Mouse (Mus musculus) right cerebral cortex, postnatal 14 days (tissue): Measurements from ENCODE around the gene Kif22.

ENCODE experiments used
- DNase-seq: peaks from one replicate; pipeline ENCODE4 v3.0.0; 2022

Gene Kif22

GRCm38 (mm10) chr7:126983113-126983512 lies 59.2 kb downstream of the Kif22 start:
- DNase-seq: no peak

GRCm38 (mm10) chr7:126982054-126982453 lies 60.2 kb downstream of the Kif22 start:
- no peak for DNase-seq

- no peak for DNase-seq
Observed at GRCm38 (mm10) chr7:126981601-126982000, 60.7 kb downstream of the Kif22 start.

GRCm38 (mm10) chr7:126978841-126979240 lies 63.4 kb downstream of the Kif22 start:
- DNase-seq: no peak
